Mouse (Mus musculus): Measurements from ENCODE around the gene Pex12. TPM values are rescaled to one million over a fixed set of nuclear protein-coding genes. Genes with fewer than 3 reads are reported as not detected.
"Not testable (repeated sequence)": the region's sequence is repeated elsewhere in the genome, so short reads cannot be mapped to it uniquely, and the experiment has no call there.

Gene Pex12
- total RNA-seq, 1 experiment from 2014 or later = 3.8 TPM

- ATAC-seq (replicated peaks; ENCODE audit: insufficient number of reproducible peaks, low FRiP score, low TSS enrichment, poor library complexity, severe bottlenecking) = peak; percentile 100
These were observed 10.8 kb downstream of the Pex12 start for GRCm38 (mm10) chr11:83291375-83292250.

- ATAC-seq (replicated peaks; ENCODE audit: insufficient number of reproducible peaks, low FRiP score, low TSS enrichment, poor library complexity, severe bottlenecking) = no peak
These were observed 12.8 kb downstream of the Pex12 start for GRCm38 (mm10) chr11:83289633-83290032.

- ATAC-seq (replicated peaks; ENCODE audit: insufficient number of reproducible peaks, low FRiP score, low TSS enrichment, poor library complexity, severe bottlenecking) = no peak
These were observed 13.3 kb downstream of the Pex12 start for GRCm38 (mm10) chr11:83289036-83289435.

GRCm38 (mm10) chr11:83286566-83286965 lies 15.8 kb downstream of the Pex12 start, which contains the start of gene Slfn14:
TSS of gene Slfn14 (minus strand) at chr11:83286726.
- ATAC-seq (replicated peaks; ENCODE audit: insufficient number of reproducible peaks, low FRiP score, low TSS enrichment, poor library complexity, severe bottlenecking) = no peak

- ATAC-seq (replicated peaks; ENCODE audit: insufficient number of reproducible peaks, low FRiP score, low TSS enrichment, poor library complexity, severe bottlenecking) = no peak
These were observed 16.8 kb downstream of the Pex12 start for GRCm38 (mm10) chr11:83285627-83286026.

- ATAC-seq (replicated peaks; ENCODE audit: insufficient number of reproducible peaks, low FRiP score, low TSS enrichment, poor library complexity, severe bottlenecking) = no peak
These were observed 20.3 kb downstream of the Pex12 start for GRCm38 (mm10) chr11:83282084-83282483.

- no peak for ATAC-seq (replicated peaks; ENCODE audit: insufficient number of reproducible peaks, low FRiP score, low TSS enrichment, poor library complexity, severe bottlenecking)
These were observed 22.7 kb downstream of the Pex12 start for GRCm38 (mm10) chr11:83279691-83280090.

- ATAC-seq (replicated peaks; ENCODE audit: insufficient number of reproducible peaks, low FRiP score, low TSS enrichment, poor library complexity, severe bottlenecking) = no peak
These were observed 23.4 kb downstream of the Pex12 start for GRCm38 (mm10) chr11:83279024-83279423.

- ATAC-seq (replicated peaks; ENCODE audit: insufficient number of reproducible peaks, low FRiP score, low TSS enrichment, poor library complexity, severe bottlenecking) = no peak
These were observed 26.1 kb downstream of the Pex12 start for GRCm38 (mm10) chr11:83276251-83276650.

GRCm38 (mm10) chr11:83271951-83272843 lies 30.2 kb downstream of the Pex12 start:
- ATAC-seq (replicated peaks; ENCODE audit: insufficient number of reproducible peaks, low FRiP score, low TSS enrichment, poor library complexity, severe bottlenecking) = peak; percentile 64

GRCm38 (mm10) chr11:83271151-83271950 lies 31.0 kb downstream of the Pex12 start:
- ATAC-seq (replicated peaks; ENCODE audit: insufficient number of reproducible peaks, low FRiP score, low TSS enrichment, poor library complexity, severe bottlenecking) = peak; percentile 79

GRCm38 (mm10) chr11:83270842-83271150 lies 31.6 kb downstream of the Pex12 start:
- peak; percentile 9; the same call in 1 of the 2 replicates for ATAC-seq (replicated peaks; ENCODE audit: insufficient number of reproducible peaks, low FRiP score, low TSS enrichment, poor library complexity, severe bottlenecking)

- ATAC-seq (replicated peaks; ENCODE audit: insufficient number of reproducible peaks, low FRiP score, low TSS enrichment, poor library complexity, severe bottlenecking) = 0 out of 2 replicates have a peak, but pooled peaks have one; percentile 61
These were observed 39.2 kb downstream of the Pex12 start for GRCm38 (mm10) chr11:83263146-83263545.

GRCm38 (mm10) chr11:83262673-83263072 lies 39.7 kb downstream of the Pex12 start:
- ATAC-seq (replicated peaks; ENCODE audit: insufficient number of reproducible peaks, low FRiP score, low TSS enrichment, poor library complexity, severe bottlenecking) = no peak

GRCm38 (mm10) chr11:83257211-83257610 lies 45.2 kb downstream of the Pex12 start:
- ATAC-seq (replicated peaks; ENCODE audit: insufficient number of reproducible peaks, low FRiP score, low TSS enrichment, poor library complexity, severe bottlenecking) = not testable (repeated sequence)

All from monocyte, adult 5-6 weeks (primary cell).